Comparison of ENCODE assay signal across 20 mouse cellular contexts in genomic region chr11:6650519-6650918, GRCm38 (mm10). TPM values are rescaled to one million over a fixed set of nuclear protein-coding genes. Genes with fewer than 3 reads are reported as not detected.
"Had no signal": no experiment of that assay in that cellular context is flagged by ENCODE, and none has a peak within 500 bp of the region (broad histone marks: within the 10 kb centered on the region; RNA-seq: fewer than 3 reads in every experiment).

No protein-coding gene starts in this region.

- H3K36me3 ChIP-seq: intestine, embryonic 15.5 days; kidney, embryonic 15.5 days; limb, embryonic 13.5 days; midbrain, embryonic 13.5 days; neural tube, embryonic 12.5 days had no signal

- H3K4me2 ChIP-seq: intestine, embryonic 15.5 days; kidney, embryonic 15.5 days; limb, embryonic 13.5 days; midbrain, embryonic 13.5 days; neural tube, embryonic 12.5 days had no signal

- H3K27ac ChIP-seq: intestine, embryonic 15.5 days; kidney, embryonic 15.5 days; layer of hippocampus, adult 2 months; limb, embryonic 13.5 days; liver, embryonic 14.5 days; midbrain, embryonic 13.5 days; neural tube, embryonic 12.5 days had no signal

- H3K9me3 ChIP-seq: intestine, embryonic 15.5 days; kidney, embryonic 15.5 days; limb, embryonic 13.5 days; midbrain, embryonic 13.5 days; neural tube, embryonic 12.5 days had no signal

- H3K4me3 ChIP-seq: intestine, embryonic 15.5 days; kidney, embryonic 15.5 days; layer of hippocampus, adult 2 months; limb, embryonic 13.5 days; midbrain, embryonic 13.5 days; neural tube, embryonic 12.5 days had no signal

- H3K27me3 ChIP-seq: intestine, embryonic 15.5 days; midbrain, embryonic 13.5 days; neural tube, embryonic 12.5 days had no signal

- DNase-seq: kidney, adult 2 months; kidney, postnatal 4 days; left cerebral cortex, postnatal 4 days; lung, adult 18-20 months; lung, postnatal 36 days; right cerebral cortex, postnatal 4 days; spleen, adult 18-20 months had no signal

- H3K4me1 ChIP-seq: intestine, embryonic 15.5 days; kidney, embryonic 15.5 days; limb, embryonic 13.5 days; midbrain, embryonic 13.5 days; neural tube, embryonic 12.5 days had no signal

- ATAC-seq: midbrain, embryonic 13.5 days had no signal

- H3K9ac ChIP-seq: intestine, embryonic 15.5 days; kidney, embryonic 15.5 days; limb, embryonic 13.5 days; liver, embryonic 14.5 days; midbrain, embryonic 13.5 days; neural tube, embryonic 12.5 days had no signal

RNA-seq across cellular contexts. Expression of gene Ramp3, which starts 7.8 kb away (rescaled TPM):
- total RNA-seq: megakaryocyte progenitor cell, adult 5-6 weeks; neutrophil, adult 5-6 weeks had no signal

RNA-seq across cellular contexts. Expression of gene Wap, which starts 12.1 kb away (rescaled TPM):
- total RNA-seq: layer of hippocampus, adult 2 months; layer of hippocampus, postnatal 10 days; left cerebral cortex, postnatal 4 days; liver, adult 2 months; megakaryocyte progenitor cell, adult 5-6 weeks; neutrophil, adult 5-6 weeks had no signal
- polyA plus RNA-seq: intestine, embryonic 15.5 days; kidney, adult 2 months; kidney, embryonic 15.5 days; limb, embryonic 13.5 days; liver, adult 2 months; liver, embryonic 14.5 days; lung, embryonic 16.5 days; midbrain, embryonic 13.5 days; neural tube, embryonic 12.5 days; stomach, embryonic 14.5 days had no signal

RNA-seq across cellular contexts. Expression of gene Nacad, which starts 44.7 kb away (rescaled TPM):
- total RNA-seq: megakaryocyte progenitor cell, adult 5-6 weeks had no signal
